Mouse (Mus musculus) heart, adult 2 months (tissue): Measurements from ENCODE around the gene Fam178b.

Source experiments
- CTCF ChIP-seq: fragments of 200-600 bp; IDR thresholded peaks from 2 replicates; pipeline ENCODE4 v1.8.1; 2022; ENCODE audit warnings: antibody characterized with exemption, mild to moderate bottlenecking, moderate library complexity
- EP300 ChIP-seq: fragments of 200-500 bp; IDR thresholded peaks from 2 replicates; pipeline ENCODE4 v1.6.1; 2011; ENCODE audit warnings: low read depth, low read length, control low read depth; ENCODE audit not compliant: insufficient read depth
- POLR2A ChIP-seq: fragments of 200-500 bp; IDR thresholded peaks from 2 replicates; pipeline ENCODE4 v1.6.1; 2011; ENCODE audit warnings: mild to moderate bottlenecking, low read depth, low read length, control low read depth; ENCODE audit not compliant: insufficient read depth

GRCm38 (mm10) chr1:36604254-36605156, 78.5 kb downstream of the Fam178b start:
- TF ChIP-seq POLR2A, result no peak
- TF ChIP-seq CTCF, result no peak
- no peak for TF ChIP-seq EP300
